Mouse (Mus musculus) naive thymus-derived CD4-positive, alpha-beta T cell, adult 5 months (primary cell): Measurements from ENCODE around the gene Alg5. TPM values are rescaled to one million over a fixed set of nuclear protein-coding genes. Genes with fewer than 3 reads are reported as not detected.

ENCODE experiments used
- polyA plus RNA-seq: library from polyadenylated mRNA; unstranded; fragments of 100-300 nt; shearing (Covaris generic); gene quantifications from one replicate; pipeline ENCODE4 v1.2.1, GENCODE M21; 2017

Gene Alg5
- 51.3 TPM for polyA plus RNA-seq

GRCm38 (mm10) chr3:54735247-54736046, at the start of gene Alg5, which contains the start of gene Exosc8:
TSS of gene Alg5 (plus strand) at chr3:54735539.
TSS of gene Exosc8 (minus strand) at chr3:54735393.

GRCm38 (mm10) chr3:54692202-54693055, 42.9 kb upstream of the Alg5 start, which contains the start of gene Supt20:
TSS of gene Supt20 (plus strand) at chr3:54692807.

GRCm38 (mm10) chr3:54714253-54714652, 21.1 kb upstream of the Alg5 start, which contains the start of gene Gm21958:
TSS of gene Gm21958 (minus strand) at chr3:54714353.

GRCm38 (mm10) chr3:54755145-54756041, 20.1 kb downstream of the Alg5 start, which contains the start of gene Smad9:
TSS of gene Smad9 (plus strand) at chr3:54755582.

Other genes with a start within 250 kb of the Alg5 start
- gene Supt20, start 42.7 kb upstream of the Alg5 start, polyA plus RNA-seq, result 184 TPM
- not detected for gene Gm21958, start 21.2 kb upstream of the Alg5 start, polyA plus RNA-seq
- 120 TPM for gene Exosc8, start 146 bp upstream of the Alg5 start, polyA plus RNA-seq
- not detected for gene Smad9, start 20.0 kb downstream of the Alg5 start, polyA plus RNA-seq
- 94.5 TPM for gene Rfxap, start 72.3 kb downstream of the Alg5 start, polyA plus RNA-seq
- not detected for gene Sertm1, start 180.3 kb downstream of the Alg5 start, polyA plus RNA-seq